23 mouse cellular contexts compared by ENCODE assay signal in the genomic region with DNA sequence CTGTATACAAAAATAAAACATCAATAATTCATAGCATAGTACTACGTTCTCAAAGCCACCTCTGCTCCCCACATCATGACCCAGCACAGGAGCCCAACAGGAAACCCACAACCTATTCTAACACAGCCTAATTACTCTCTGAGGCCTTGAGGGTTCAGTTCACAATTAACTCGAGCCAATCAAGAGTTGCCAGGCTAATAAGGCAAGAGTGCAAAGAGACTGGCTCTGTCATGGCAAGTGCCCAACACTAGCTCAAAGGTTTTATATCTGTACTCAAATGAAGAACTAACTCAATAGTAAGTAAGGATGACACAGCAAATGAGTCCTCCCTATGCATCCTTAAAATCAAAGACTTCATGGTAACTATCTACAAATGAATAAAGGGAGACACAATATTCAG. TPM values are rescaled to one million over a fixed set of nuclear protein-coding genes. Genes with fewer than 3 reads are reported as not detected.
"Had no signal": no experiment of that assay in that cellular context is flagged by ENCODE, and none has a peak within 500 bp of the region (broad histone marks: within the 10 kb centered on the region; RNA-seq: fewer than 3 reads in every experiment).

No protein-coding gene starts in this region.

- H3K9ac ChIP-seq: liver, postnatal 0 days; lung, embryonic 15.5 days; midbrain, embryonic 12.5 days; neural tube, embryonic 13.5 days; neural tube, embryonic 15.5 days had no signal

- H3K4me3 ChIP-seq: lung, embryonic 15.5 days; midbrain, embryonic 10.5 days; midbrain, embryonic 12.5 days; myocyte; neural tube, embryonic 13.5 days; neural tube, embryonic 15.5 days had no signal

- H3K4me2 ChIP-seq: lung, embryonic 15.5 days; midbrain, embryonic 12.5 days; neural tube, embryonic 13.5 days; neural tube, embryonic 15.5 days had no signal

- DNase-seq: liver, postnatal 0 days; lung, adult 2 months; lung, postnatal 14 days; lung, postnatal 36 days; midbrain, embryonic 14.5 days; right cerebral cortex, adult 18-20 months; right cerebral cortex, postnatal 25 days; right cerebral cortex, postnatal 4 days; spleen, adult 18-20 months; thymus, adult 18-20 months; thymus, postnatal 14 days; thymus, postnatal 36 days had no signal

- H3K4me1 ChIP-seq: lung, embryonic 15.5 days; midbrain, embryonic 10.5 days; midbrain, embryonic 12.5 days; neural tube, embryonic 13.5 days; neural tube, embryonic 15.5 days had no signal

- H3K9me3 ChIP-seq: lung, embryonic 15.5 days; midbrain, embryonic 10.5 days; midbrain, embryonic 12.5 days; neural tube, embryonic 13.5 days; neural tube, embryonic 15.5 days had no signal

- H3K27ac ChIP-seq: lung, embryonic 15.5 days; macrophage; midbrain, embryonic 10.5 days; midbrain, embryonic 12.5 days; neural tube, embryonic 13.5 days; neural tube, embryonic 15.5 days had no signal

- H3K27me3 ChIP-seq: lung, embryonic 15.5 days; midbrain, embryonic 12.5 days; neural tube, embryonic 13.5 days; neural tube, embryonic 15.5 days had no signal

- ATAC-seq: liver, postnatal 0 days; lung, postnatal 0 days; midbrain, embryonic 16.5 days had no signal

RNA-seq across cellular contexts. Expression of a gene that starts 27.6 kb away (rescaled TPM):
- total RNA-seq: megakaryocyte-erythroid progenitor cell, adult 5-6 weeks had no signal
- polyA plus RNA-seq: macrophage; midbrain, embryonic 12.5 days; midbrain, embryonic 16.5 days; neural tube, embryonic 11.5 days; neural tube, embryonic 13.5 days had no signal
